Mouse (Mus musculus) bone marrow macrophage, adult 2 months (primary cell): ENCODE results near the gene Ms4a4a. TPM values are rescaled to one million over a fixed set of nuclear protein-coding genes. Genes with fewer than 3 reads are reported as not detected.

Source experiments
- H3K27ac ChIP-seq: 2 replicates; pipeline ENCODE4 v1.5.1; 2012; ENCODE audit warnings: low read depth, low read length; ENCODE audit not compliant: insufficient read depth
- H3K4me1 ChIP-seq: 2 replicates; pipeline ENCODE4 v1.6.1; 2012; ENCODE audit warnings: low read length; ENCODE audit not compliant: control insufficient read depth, insufficient read depth
- H3K4me3 ChIP-seq: 2 replicates; pipeline ENCODE4 v1.5.1; 2012; ENCODE audit warnings: mild to moderate bottlenecking, low read length, moderate library complexity; ENCODE audit not compliant: insufficient read depth
- CTCF ChIP-seq: IDR thresholded peaks from 2 replicates; pipeline ENCODE4 v1.5.1; 2012; ENCODE audit warnings: low read depth, mild to moderate bottlenecking, low read length, moderate library complexity
- POLR2A ChIP-seq: IDR thresholded peaks from 2 replicates; pipeline ENCODE4 v1.6.1; 2012; ENCODE audit warnings: mild to moderate bottlenecking, low read depth, low read length, borderline replicate concordance
- polyA plus RNA-seq: library from polyadenylated mRNA; stranded (reverse); fragments of >200 nt; gene quantifications from 2 replicates; pipeline ENCODE4 v1.2.4, GENCODE M21; 2012; ENCODE audit not compliant: missing spikeins, insufficient read depth, insufficient read length

The Ms4a4a gene
- 434 TPM in 2 replicates for polyA plus RNA-seq

DNA sequence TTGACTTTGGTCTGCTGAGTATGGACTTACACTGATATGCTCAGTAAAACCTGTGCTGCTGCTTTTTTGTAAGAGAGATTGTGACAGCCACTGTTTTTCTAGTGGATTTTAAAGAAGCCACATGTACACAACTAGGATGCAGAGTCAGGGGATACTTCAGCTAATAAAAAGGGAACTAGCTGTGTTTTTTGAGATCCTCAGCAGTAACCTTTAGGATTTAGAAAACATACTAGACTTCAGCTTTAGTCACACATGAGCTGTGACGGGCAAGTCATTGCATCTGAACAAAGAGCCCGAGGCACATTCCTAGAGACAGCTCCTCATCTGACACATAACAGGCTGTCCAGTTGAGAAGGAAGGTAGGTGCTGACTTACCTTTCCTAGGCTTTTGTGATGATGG is at the start of gene Ms4a4a:
TSS of gene Ms4a4a (plus strand) at position 251 of the 400 bp plus-strand sequence.
- TF ChIP-seq CTCF (no peak), POLR2A (no peak)
- Histone ChIP-seq H3K4me1 (peaks cover 28% of the 10 kb centered on the region), H3K4me3 (peak within 1 kb of the TSS; percentile 46), H3K27ac (peak within 1 kb of the TSS; percentile 92)

DNA sequence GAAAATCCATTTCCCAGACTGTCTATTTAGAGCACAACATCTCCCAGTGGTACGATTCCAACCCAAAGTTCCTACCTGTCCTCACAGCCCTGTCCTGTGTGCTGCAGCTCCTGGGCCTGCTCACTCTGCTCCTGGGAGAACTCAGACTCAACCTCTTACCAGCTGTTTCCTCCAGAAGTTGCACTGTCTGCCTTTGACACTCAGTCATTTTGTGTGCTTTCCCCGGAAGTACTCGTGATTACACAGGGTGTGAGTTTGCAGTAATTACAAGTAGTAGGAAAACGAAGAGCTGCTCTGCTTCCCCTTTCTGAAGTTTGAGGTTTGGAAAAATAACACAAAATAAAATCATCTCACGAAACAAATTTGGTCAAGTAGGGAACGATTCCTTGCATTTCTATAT is 39.4 kb upstream of the Ms4a4a start, which contains the start of gene Ms4a7:
TSS of gene Ms4a7 (minus strand) at position 215 of the 400 bp plus-strand sequence.
- H3K27ac ChIP-seq = peak within 1 kb of the TSS; percentile 93
- peak within 1 kb of the TSS; percentile 46 for H3K4me3 ChIP-seq
- H3K4me1 ChIP-seq = peaks cover 23% of the 10 kb centered on the region
- TF ChIP-seq POLR2A = no peak
- TF ChIP-seq CTCF = no peak

DNA sequence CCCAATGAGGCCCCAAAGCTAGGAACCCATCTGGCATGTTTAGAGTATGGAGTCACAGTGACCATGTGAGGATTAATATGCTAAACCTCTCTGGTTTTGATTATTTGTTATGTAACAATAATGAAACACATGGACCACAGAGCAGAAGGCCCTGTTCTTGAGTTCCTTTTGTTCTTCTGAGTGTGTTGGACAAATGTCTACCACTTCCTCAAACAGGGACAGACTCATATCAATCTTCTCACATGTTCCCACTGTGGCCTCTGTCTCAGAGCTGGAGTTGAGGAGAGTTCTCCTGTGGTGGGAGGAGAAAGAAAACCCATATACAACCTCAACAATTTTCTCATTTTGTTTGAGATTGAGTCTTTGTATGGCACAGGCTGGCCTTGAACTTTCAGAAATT is 32.2 kb upstream of the Ms4a4a start:
- H3K4me3 ChIP-seq = no peak overlapping the region
- H3K27ac ChIP-seq = peak overlapping the region; percentile 43
- peaks cover 7% of the 10 kb centered on the region for H3K4me1 ChIP-seq
- TF ChIP-seq POLR2A = no peak
- TF ChIP-seq CTCF = no peak

DNA sequence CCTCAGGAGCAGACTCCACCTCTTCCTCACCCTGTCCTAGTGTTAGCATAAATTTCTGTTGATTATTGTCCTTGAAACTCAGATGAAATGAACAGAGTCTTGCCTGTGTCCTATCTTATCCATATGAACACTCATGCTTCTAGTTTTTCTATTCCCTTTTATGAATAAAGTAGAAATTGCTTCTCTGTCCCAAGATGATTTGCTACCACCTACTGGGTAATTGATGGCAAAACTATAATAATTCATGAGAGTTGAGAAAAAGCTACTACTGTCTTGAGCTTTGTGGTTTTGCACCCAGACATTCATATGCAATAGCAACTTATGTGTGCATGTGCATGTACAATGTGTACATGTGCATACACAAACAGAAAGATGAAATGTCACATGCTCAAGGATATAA is 31.3 kb upstream of the Ms4a4a start:
- Histone ChIP-seq H3K4me3 (no peak overlapping the region), H3K27ac (no peak overlapping the region), H3K4me1 (peaks cover 7% of the 10 kb centered on the region)
- no peak for TF ChIP-seq CTCF
- TF ChIP-seq POLR2A = no peak

DNA sequence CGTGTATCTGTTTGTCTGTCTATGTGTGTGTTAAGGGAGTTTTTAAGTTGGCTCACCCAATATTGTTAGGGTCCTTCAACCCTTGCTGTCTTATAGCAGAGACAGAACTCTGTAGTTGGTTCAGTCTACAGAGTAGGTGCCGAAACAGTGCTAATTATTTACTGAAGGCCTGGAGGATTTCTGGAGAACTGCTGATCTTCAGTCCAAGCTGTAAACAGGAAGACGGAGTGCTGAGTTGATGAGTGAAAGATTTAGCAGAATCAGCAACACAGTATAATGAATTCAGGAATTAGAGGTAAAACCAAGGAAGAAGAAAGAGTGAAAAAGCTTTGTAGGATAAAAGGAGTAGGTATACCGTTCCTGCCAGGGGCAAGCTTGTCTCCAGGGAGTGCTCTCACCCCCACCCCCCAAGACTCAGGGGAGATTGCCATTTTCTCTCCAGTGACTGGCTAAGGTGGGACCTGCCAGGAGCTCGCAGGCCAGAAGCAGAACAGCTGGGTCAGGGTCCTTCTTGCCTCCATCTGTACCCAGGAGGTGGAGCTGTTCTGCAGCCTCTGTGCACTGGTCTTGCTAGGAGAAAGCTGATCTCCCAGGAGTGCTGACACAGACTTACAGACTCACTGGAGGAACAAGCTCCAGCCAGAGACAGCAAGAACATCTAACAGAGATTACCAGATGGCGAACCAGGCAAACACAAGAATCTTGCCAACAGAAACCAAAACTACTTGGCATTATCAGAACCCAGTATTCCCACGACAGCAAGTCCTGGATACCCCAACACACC is 25.4 kb upstream of the Ms4a4a start:
- TF ChIP-seq POLR2A (no peak), CTCF (peak; percentile 27; the same call in 1 of the 2 replicates)

DNA sequence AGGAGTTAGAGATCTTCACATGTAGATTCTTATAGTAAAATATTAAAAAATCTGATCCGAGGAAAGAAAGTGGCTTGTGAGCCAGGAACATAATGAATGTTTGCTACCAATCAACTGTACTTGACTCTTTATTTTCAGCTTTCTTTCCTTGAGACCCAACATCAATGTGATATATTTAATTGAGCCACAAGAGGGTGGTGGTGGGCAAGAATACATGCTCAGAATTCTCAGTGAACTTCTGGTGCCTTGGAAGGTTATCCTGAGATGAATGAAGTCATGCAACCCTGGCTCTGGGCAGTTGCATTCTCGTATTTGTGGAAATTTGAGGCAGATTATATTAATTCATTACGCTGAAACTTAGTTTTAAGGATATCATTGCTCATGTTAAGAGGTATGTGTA is 23.4 kb upstream of the Ms4a4a start:
- no peak overlapping the region for H3K4me3 ChIP-seq
- no peak overlapping the region for H3K27ac ChIP-seq
- peaks cover 10% of the 10 kb centered on the region for H3K4me1 ChIP-seq
- TF ChIP-seq CTCF = no peak
- TF ChIP-seq POLR2A = no peak

More for the DNA sequence above, 25.4 kb upstream of the Ms4a4a start:
- H3K4me3 ChIP-seq = no peak overlapping the region
- H3K4me1 ChIP-seq = peaks cover 5% of the 10 kb centered on the region
- peak overlapping the region; percentile 68 for H3K27ac ChIP-seq

DNA sequence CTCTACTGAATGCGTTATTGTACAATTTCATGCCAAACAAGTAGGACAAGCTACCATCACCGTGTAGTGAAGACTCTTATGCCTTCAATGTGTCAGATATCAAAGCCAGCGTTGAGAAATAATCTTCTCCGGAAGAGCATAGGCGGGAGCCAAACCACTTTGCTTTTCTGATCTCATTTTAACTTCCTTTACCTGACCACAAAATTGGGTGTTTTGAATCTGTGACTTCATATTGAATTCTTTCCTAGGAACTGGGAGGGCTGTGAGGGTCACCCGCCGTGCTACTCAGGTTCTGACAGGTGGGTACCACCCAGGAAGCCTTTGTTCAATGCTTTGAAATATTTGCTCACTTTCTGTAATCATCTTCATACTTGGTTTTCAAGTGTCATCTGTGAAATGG is 19.6 kb upstream of the Ms4a4a start:
- Histone ChIP-seq H3K4me1 (peaks cover 6% of the 10 kb centered on the region), H3K4me3 (no peak overlapping the region), H3K27ac (no peak overlapping the region)
- TF ChIP-seq CTCF (no peak), POLR2A (no peak)

DNA sequence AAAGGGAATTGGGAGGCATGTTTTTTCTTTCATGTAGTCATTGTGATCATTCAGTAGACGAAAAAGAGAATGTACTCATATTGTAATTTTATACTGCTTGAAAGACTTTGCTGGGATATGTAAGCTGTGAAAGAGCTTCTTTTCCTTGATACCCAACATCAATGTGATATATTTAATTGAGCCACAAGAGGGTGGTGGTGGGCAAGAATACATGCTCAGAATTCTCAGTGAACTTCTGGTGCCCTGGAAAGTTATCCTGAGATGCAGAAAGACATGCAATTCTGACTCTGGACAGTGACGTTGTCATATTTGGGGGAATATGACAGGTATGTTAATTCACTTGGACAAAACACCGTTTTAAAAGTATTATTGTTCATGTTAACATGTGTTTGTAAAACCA is 15.2 kb upstream of the Ms4a4a start:
- TF ChIP-seq CTCF = no peak
- peaks cover 16% of the 10 kb centered on the region for H3K4me1 ChIP-seq
- no peak overlapping the region for H3K27ac ChIP-seq
- no peak overlapping the region for H3K4me3 ChIP-seq

DNA sequence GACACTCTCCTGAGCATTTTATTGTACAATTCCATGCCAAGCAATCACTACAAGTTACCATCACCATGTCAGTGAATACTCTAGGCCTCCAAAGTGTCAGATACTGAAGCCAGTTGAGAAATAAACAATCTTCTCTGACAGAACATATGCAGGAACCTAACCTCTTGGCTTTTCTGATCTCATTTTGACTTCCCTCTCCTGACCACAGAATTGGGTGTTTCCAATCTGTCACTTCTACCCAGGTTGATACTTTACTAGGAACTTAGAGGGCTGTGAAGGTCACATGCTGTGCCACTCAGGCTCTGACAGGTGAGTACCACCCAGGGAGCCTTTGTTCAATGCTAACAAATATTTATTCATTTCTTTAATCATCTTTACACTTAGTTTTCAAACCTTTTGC is 13.3 kb upstream of the Ms4a4a start:
- TF ChIP-seq CTCF (no peak), POLR2A (no peak)
- Histone ChIP-seq H3K4me3 (no peak overlapping the region), H3K27ac (peak overlapping the region; percentile 4)

DNA sequence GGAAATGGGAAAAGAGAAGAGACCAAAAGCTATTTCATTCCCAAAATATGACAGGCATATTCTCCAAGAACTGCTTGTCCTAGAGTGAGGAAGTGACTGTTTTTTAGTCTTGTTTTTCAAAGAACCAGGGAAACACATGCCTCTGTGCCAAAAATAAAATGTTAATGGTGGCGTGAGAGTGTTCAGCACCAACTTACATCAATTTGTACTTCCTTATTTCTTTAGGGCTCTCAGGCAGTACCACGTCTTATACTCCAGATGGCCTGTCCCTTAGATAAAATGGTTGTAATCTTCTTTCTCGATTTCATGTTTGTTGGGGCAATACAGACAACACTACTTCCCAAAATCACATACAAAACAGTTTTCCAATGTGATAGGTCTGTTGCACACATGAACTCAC is 7.0 kb upstream of the Ms4a4a start:
- Histone ChIP-seq H3K4me3 (no peak overlapping the region), H3K27ac (peak overlapping the region; percentile 91), H3K4me1 (peaks cover 34% of the 10 kb centered on the region)
- TF ChIP-seq POLR2A = no peak
- no peak for TF ChIP-seq CTCF

More for the DNA sequence above, 13.3 kb upstream of the Ms4a4a start:
- peaks cover 12% of the 10 kb centered on the region for H3K4me1 ChIP-seq

DNA sequence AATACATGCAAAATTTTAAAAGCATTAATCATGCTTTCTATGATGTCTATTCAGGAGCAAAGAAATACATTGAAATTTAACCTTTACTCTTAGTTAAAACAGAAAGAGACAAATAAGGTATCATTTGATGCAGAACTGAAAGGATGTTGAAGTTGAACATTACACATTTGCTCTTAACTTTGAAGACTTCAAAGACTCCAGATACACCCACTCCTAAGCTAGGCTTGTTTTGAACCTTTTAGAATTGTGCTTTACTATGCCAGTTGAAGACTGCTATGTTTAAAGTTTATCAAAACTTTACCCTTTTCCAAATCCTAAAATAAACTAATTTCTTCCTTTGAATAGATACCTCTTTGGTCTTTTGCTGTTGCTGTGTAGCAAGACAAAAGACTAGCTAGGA is 4.1 kb upstream of the Ms4a4a start:
- Histone ChIP-seq H3K4me3 (no peak overlapping the region), H3K4me1 (peaks cover 41% of the 10 kb centered on the region), H3K27ac (no peak overlapping the region)
- no peak for TF ChIP-seq CTCF
- no peak for TF ChIP-seq POLR2A
